Mouse (Mus musculus) left cerebral cortex, adult 18-20 months (tissue): ENCODE data around the gene Agpat1. TPM values are rescaled to one million over a fixed set of nuclear protein-coding genes. Genes with fewer than 3 reads are reported as not detected.

ENCODE experiments used
- DNase-seq, 2 experiments: peaks; one replicate each; pipeline ENCODE4 v3.0.0; 2021 to 2022; ENCODE audit warnings: low spot score in 2 of 2, mixed read lengths in 1 of 2
- total RNA-seq, 2 experiments: library from RNA; stranded (reverse); gene quantifications; 2 replicates each; pipeline ENCODE4 v1.2.3; 2021

Agpat1 gene
- total RNA-seq, 2 experiments from 2014 or later, result 165 to 169 TPM

- no peak for DNase-seq
These were observed 47.6 kb downstream of the Agpat1 start for GRCm38 (mm10) chr17:34651507-34652221.

DNA sequence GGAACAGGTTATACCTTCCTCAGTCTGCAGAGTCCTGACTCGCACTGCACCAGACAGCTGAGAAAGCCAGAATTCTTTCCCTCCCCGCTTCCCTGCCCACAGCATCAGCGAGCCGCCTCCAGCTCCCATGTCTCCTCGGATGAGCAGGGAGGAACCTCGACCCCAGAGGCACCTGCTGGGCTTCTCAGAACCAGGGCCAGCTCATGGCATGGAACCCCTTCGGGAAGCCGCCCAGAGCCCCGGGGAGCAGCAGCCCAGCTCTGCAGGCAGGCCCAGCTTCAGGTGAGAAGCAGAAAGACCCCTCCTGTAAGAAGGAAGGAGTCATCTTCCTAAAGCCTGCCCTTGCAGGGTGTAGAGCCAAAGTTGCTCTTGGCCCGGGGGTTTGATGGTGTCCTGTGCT lies 48.5 kb downstream of the Agpat1 start:
- no peak for DNase-seq

GRCm38 (mm10) chr17:34652985-34653384 lies 48.9 kb downstream of the Agpat1 start:
- DNase-seq, result no peak

DNA sequence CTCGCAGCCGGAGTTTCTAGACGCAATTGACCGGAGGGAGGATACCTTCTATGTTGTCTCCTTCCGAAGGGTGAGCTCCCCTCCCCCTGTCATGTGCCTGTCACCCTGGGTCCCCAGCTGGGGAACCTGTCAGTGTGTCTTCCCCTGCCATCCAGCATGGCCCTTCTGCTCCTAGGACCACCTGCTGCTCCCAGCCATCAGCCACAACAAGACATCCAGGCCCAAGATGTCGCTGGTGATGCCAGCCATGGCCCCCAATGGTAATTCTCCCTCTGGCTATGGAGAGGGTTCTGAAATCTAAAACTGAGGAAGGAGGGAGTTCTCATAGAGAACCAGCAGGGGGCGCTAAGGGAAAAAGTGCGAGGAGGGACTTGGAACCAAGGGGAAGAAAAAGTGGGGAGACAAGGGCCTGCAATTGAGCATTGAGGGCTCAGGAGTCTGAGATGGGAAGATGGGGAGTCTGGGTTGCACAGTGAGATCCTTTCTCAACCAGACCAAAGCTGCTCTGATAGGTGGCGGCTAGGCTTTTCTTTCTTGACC lies 49.8 kb downstream of the Agpat1 start:
- peak; percentile 61 to 79 for DNase-seq

DNA sequence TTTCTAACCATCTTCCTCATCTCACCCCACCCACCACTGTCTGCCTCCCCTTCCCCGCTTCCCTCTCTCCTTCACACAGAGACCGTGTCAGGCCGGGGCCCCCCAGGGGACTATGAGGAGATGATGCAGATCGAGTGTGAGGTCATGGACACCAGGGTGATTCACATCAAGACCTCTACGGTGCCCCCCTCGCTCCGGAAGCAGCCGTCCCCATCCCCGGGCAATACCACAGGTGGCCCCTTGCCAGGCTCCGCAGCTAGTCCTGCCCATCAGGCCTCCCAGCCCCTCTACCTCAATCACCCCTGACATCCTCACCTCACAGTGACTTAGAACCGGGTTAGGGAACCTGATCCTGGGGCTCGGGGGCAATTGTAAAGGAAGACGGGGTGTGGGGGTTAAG lies 50.3 kb downstream of the Agpat1 start:
- DNase-seq, result no peak

DNA sequence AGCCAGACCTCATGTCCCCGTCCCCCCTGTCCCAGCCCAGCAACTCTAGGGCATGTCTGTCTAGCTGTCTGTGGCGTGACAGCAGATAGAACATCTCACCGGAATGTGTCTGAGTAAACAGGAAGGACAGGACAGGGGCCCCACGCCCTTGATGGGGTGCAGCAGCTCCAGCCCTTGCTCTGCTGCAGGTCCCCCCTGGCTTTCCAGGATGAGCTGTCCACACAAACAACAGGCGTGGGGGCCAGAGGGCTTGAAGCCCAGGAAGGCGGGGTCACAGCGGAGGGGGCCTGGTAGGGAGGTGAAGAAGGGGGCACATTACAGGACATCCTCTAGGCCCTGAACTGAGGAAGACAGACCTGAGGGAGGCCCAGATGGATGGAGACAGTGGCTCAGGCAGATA lies 51.1 kb downstream of the Agpat1 start:
- no peak for DNase-seq

DNA sequence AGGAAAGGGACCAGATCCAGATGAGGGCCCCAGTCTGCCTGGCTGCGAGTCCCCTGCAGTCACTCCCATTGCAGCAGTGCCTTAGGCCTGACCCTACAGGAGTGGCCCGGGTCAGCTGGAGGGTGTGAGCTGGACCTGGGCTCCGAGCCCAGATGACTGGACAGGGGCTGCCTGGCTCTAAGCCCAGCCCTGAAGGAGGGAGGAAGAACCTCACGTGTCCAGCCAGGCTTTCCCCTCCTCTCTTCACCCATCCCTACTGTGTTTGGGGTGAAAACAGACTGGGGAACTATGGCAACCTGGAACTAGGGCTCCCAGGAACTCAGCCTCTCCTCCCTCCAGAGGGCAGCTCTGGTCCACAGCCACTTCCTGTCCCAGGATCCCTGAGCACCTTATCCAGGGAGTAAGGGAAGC lies 51.5 kb downstream of the Agpat1 start:
- DNase-seq, result no peak

- no peak for DNase-seq
These were observed 52.6 kb downstream of the Agpat1 start for GRCm38 (mm10) chr17:34656666-34657065.

GRCm38 (mm10) chr17:34657271-34657670 lies 53.2 kb downstream of the Agpat1 start:
- DNase-seq, result no peak

- no peak for DNase-seq
These were observed 54.1 kb downstream of the Agpat1 start for GRCm38 (mm10) chr17:34658145-34658544.

GRCm38 (mm10) chr17:34658591-34658990 lies 54.5 kb downstream of the Agpat1 start:
- no peak for DNase-seq

DNA sequence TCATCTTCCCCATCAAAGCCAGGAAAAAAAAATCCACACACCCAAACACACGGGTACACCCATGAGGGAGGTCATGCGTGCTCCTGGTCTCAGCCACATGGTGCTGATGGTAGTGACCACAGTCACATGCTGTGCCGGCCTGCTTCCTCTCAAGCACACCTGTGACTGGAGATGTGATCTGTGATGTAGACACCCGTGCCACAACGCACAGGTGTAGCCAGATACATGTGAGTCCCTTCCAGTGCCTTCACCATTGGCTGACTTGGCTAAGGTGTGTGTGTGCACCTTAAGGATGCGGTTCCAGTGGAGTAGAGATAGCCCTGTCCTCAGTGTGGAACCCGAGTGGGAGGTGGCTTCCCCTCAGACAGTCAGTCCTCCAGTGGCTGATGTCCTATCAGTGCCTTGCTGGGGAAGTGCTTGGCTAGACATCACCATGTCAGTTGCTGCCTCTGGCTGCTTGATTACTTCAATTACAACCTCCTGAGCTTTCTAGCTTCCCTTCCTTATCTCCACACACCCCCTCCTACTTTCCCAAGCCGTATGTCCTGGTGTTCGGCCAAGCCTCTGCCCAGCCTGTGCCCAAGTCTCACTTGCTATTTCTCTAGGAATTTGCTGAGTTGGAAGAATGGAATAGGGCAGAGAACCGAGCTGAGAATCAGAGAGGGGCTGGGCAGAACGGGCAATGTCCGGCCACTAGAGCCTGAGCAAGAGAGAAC lies 55.3 kb downstream of the Agpat1 start:
- DNase-seq, result no peak

DNA sequence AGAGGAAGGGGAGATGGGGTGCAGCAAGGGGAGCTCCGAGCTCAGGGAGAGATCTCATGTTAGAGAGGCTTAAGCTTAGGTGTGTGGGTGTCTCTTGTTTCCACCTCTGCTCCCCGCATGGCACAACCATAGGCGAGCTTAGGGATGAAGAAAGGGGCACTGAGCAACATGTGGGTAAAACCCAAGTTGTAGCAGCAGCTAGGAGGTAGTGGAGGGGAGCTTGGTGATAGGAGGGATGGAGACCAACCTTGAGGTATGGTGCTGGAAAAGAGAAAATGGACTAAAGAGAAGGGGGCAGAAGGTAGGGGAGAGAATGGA lies 55.8 kb downstream of the Agpat1 start:
- no peak for DNase-seq

DNA sequence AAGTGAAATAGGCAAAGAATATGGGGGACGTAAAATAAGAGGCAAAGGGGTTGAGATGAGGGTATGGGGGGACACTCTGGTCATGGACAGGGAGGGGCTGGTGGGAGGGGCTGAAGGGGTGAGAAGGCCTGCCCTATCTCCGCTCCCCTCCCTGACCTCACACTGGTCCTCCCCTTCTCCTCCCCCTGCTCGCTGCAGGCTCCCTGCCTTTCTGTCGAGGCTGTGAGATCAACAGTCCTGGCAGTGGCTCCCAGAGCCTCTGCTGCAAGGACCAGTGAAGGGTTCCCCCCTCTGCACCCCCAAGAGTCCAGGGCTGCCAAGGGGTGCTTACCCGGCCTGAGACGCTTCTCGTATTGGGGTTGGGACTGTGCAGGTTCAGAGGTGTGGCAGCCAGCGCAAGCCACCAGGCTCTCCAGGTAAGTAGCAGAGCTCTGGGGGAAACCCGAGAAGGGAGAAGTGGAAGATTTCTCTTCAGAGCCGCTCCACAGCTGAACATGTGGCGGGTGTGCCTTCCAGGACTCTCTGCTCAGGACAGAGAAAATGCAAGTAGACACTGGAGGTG lies 56.3 kb downstream of the Agpat1 start:
- no peak for DNase-seq

DNA sequence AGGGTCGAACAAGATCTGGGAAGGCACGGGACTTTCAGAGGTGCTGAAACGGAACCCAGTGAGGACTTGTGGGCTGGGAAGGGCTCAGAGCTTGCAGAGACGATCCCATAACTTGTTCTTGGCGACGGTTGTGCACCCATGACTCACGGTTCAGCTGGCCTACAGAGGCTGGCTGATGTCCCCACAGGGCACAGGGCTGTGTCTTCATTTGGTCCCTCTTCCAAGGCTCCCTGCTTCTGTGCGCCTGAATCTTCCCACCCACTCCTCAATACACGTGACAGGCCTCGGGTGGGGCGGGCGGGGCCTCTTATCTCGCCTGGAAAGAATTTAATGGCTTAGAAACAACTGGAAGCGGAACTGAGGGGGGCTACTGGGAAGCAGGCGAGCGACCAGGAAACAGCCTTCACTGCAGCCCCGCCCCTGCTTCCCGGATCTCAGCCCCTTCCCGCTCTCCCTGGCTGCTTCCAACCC lies 57.1 kb downstream of the Agpat1 start:
- DNase-seq, result no peak

GRCm38 (mm10) chr17:34662468-34662867 lies 58.4 kb downstream of the Agpat1 start:
- DNase-seq, result no peak

DNA sequence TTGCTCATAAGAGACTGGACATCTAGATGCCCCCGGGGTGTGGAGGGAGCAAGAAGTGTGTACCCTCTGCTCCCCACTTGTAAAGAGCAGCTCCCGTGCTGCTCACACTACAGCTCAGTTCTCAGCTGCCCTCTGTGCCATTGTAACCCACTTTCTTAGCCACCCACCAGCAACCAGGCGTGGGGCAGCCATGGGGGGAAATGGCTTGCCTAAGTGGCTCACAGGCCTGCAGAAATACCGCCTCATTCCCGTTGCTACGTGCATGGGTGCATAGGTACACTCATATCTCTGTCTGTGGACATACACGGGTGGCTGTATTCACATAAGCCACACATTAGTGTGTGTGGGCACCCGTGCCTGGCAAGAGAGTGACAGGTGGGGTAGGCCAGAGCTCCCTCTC lies 58.9 kb downstream of the Agpat1 start:
- no peak for DNase-seq

Other genes with a start within 250 kb of the Agpat1 start
- under 1 TPM; 0.63 to 0.68 TPM for gene Btnl2, start 249.4 kb upstream of the Agpat1 start, total RNA-seq
- not detected for gene Btnl1, start 227.1 kb upstream of the Agpat1 start, total RNA-seq
- gene BC051142, start 205.4 kb upstream of the Agpat1 start, total RNA-seq, result 1 to 10 TPM; 2.1 to 4.4 TPM
- gene Btnl4, start 126.9 kb upstream of the Agpat1 start, total RNA-seq, result not detected
- not detected for gene Btnl6, start 86.9 kb upstream of the Agpat1 start, total RNA-seq
- gene Notch4, start 40.0 kb upstream of the Agpat1 start, total RNA-seq, result 1 to 10 TPM; 6.1 to 9.0 TPM
- gene Gpsm3, start 14.5 kb upstream of the Agpat1 start, total RNA-seq, result 1 to 10 TPM; 2.5 to 3.0 TPM
- gene Pbx2, start 13.0 kb upstream of the Agpat1 start, total RNA-seq, result 10 to 100 TPM; 58.4 to 64.5 TPM
- gene Ager, start 6.4 kb upstream of the Agpat1 start, total RNA-seq, result under 1 TPM; 0.45 to 0.58 TPM
- 10 to 100 TPM; 74.2 to 75.9 TPM for gene Rnf5, start 572 bp upstream of the Agpat1 start, total RNA-seq
- 1 to 10 TPM; 3.2 to 3.4 TPM for gene Egfl8, start 11.7 kb downstream of the Agpat1 start, total RNA-seq
- gene Ppt2, start 24.2 kb downstream of the Agpat1 start, total RNA-seq, result 10 to 100 TPM; 43.6 to 47.2 TPM
- gene Prrt1, start 25.3 kb downstream of the Agpat1 start, total RNA-seq, result 100 to 1,000 TPM; 131 to 147 TPM
- 10 to 100 TPM; 11.4 to 14.3 TPM for gene Fkbpl, start 40.5 kb downstream of the Agpat1 start, total RNA-seq
- gene Atf6b, start 42.9 kb downstream of the Agpat1 start, total RNA-seq, result 10 to 100 TPM; 60.1 to 63.2 TPM
- gene Tnxb, start 66.3 kb downstream of the Agpat1 start, total RNA-seq, result 1 to 10 TPM; 1.6 to 1.9 TPM
- gene C4b, start 139.6 kb downstream of the Agpat1 start, total RNA-seq, result 10 to 100 TPM; 29.6 to 32.7 TPM
- gene Cyp21a1, start 200.3 kb downstream of the Agpat1 start, total RNA-seq, result not detected
- gene Stk19, start 232.7 kb downstream of the Agpat1 start, total RNA-seq, result 10 to 100 TPM; 49.7 to 53.0 TPM
- gene Dxo, start 232.8 kb downstream of the Agpat1 start, total RNA-seq, result 10 to 100 TPM; 32.1 to 37.8 TPM
- 10 to 100 TPM; 62.2 to 63.9 TPM for gene Skiv2l, start 245.9 kb downstream of the Agpat1 start, total RNA-seq
- 10 to 100 TPM; 33.8 to 39.7 TPM for gene Nelfe, start 246.1 kb downstream of the Agpat1 start, total RNA-seq